8 mouse cellular contexts compared by ENCODE assay signal in the genomic region with DNA sequence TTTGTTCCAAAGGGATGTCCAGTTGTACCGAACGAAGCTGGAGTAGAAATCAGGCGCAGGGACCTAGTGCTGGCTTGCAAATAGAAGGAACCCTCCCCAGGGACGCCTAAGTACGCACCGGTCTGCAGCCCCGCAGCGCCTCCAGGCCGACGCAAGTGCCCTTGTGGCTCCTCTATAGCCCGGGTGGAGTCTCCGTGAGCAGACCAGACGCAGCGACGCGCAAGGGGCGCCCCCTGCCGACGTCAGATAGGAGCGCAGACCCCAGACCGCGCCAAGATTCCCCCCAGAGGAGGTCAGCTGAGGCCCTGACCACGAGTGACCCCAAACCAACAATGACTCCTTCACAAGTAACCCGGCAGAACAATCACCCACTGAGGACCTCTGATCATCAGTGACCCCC.
A peak's percentile ranks its signal among the peaks of the same experiment; 100 is the strongest.
DNase-seq lines count a peak whose midpoint lies in the region; ATAC-seq and TF ChIP-seq lines count a peak whose summit lies in the region.

No protein-coding gene starts in this region.

- TF ChIP-seq EP300 in CH12.LX (IDR thresholded peaks at IDR 0.05; ENCODE audit: low read length) = no peak

- H3K27ac ChIP-seq in CH12.LX (ENCODE audit: insufficient read depth, low read depth) = no peak overlapping the region
- no peak overlapping the region for H3K27ac ChIP-seq in bone marrow, adult 2 months (ENCODE audit: control insufficient read depth, insufficient read depth, low read depth, low read length, poor library complexity)
- no peak overlapping the region for H3K27ac ChIP-seq in embryonic facial prominence, embryonic 15.5 days (replicated peaks)
- H3K27ac ChIP-seq in lung, embryonic 15.5 days = no peak overlapping the region

- TF ChIP-seq POLR2A in CH12.LX (IDR thresholded peaks at IDR 0.05; ENCODE audit: low read depth, low read length) = no peak
- no peak for TF ChIP-seq POLR2A in bone marrow, adult 2 months (IDR thresholded peaks at IDR 0.05; ENCODE audit: borderline replicate concordance, control insufficient read depth, low read depth, low read length)

- TF ChIP-seq RAD21 in CH12.LX (IDR thresholded peaks at IDR 0.05; ENCODE audit: low read depth, low read length) = peak; percentile 83

- no peak overlapping the region for H3K9ac ChIP-seq in CH12.LX (ENCODE audit: insufficient read depth, low read depth)
- no peak overlapping the region for H3K9ac ChIP-seq in embryonic facial prominence, embryonic 15.5 days
- no peak overlapping the region for H3K9ac ChIP-seq in lung, embryonic 15.5 days

- no peak for ATAC-seq in embryonic facial prominence, embryonic 15.5 days (ENCODE audit: insufficient number of reproducible peaks, low FRiP score, low TSS enrichment, low read depth)
- ATAC-seq in lung, embryonic 15.5 days (ENCODE audit: borderline replicate concordance, extremely low read depth, low FRiP score, low TSS enrichment) = peak; percentile 47

- no peak overlapping the region for H3K4me2 ChIP-seq in CH12.LX (ENCODE audit: insufficient read depth, low read depth, poor library complexity, severe bottlenecking)
- H3K4me2 ChIP-seq in embryonic facial prominence, embryonic 15.5 days (replicated peaks) = peak overlapping the region; percentile 36
- H3K4me2 ChIP-seq in lung, embryonic 15.5 days = no peak overlapping the region; the same call in 1 of the 2 replicates

- 2% methylated on average over 24 of the region's 24 CpGs for WGBS in bone marrow, adult 2 months
- WGBS in embryonic facial prominence, embryonic 15.5 days = under 1% methylated on average over 24 of the region's 24 CpGs
- 1% methylated on average over 24 of the region's 24 CpGs for WGBS in lung, embryonic 15.5 days

- dilution Hi-C loops in CH12.LX (cut with MboI; ENCODE audit: extremely low pct_ligation_motif_present, extremely low pct_unique_long_range_greater_than_20kb, low sequenced_read_pairs) = no loop called here

- in situ Hi-C loops in CH12.LX (cut with MboI; ENCODE audit: low pct_ligation_motif_present, low pct_unique_long_range_greater_than_20kb, low sequenced_read_pairs) = loop anchor here (5.0 kb wide), 1 partner anchor 136 kb away; no protein-coding TSS in a partner anchor

- H3K4me1 ChIP-seq in CH12.LX (ENCODE audit: control insufficient read depth in 1 of 2, insufficient read depth in 2 of 2) = peaks cover 0 to 24% of the 10 kb centered on the region in 2 experiments; a peak in 2 of 4 replicates
- H3K4me1 ChIP-seq in bone marrow, adult 2 months (ENCODE audit: control insufficient read depth, insufficient read depth, low read length) = peaks cover 1% of the 10 kb centered on the region; the same call in 1 of the 2 replicates
- H3K4me1 ChIP-seq in embryonic facial prominence, embryonic 15.5 days = peaks cover 11% of the 10 kb centered on the region
- H3K4me1 ChIP-seq in lung, embryonic 15.5 days = 0 out of 2 replicates have a peak, but pooled peaks cover 3% of the 10 kb centered on the region

- no peak overlapping the region for H3K4me3 ChIP-seq in CH12.LX (replicated peaks in 1 of 3; ENCODE audit: low read depth in 2 of 3, low read length in 2 of 3, poor library complexity in 1 of 3)
- H3K4me3 ChIP-seq in bone marrow, adult 2 months (replicated peaks; ENCODE audit: control insufficient read depth, low read depth, low read length) = no peak overlapping the region
- peak overlapping the region; percentile 17; the same call in 1 of the 2 replicates for H3K4me3 ChIP-seq in embryonic facial prominence, embryonic 15.5 days (replicated peaks)
- H3K4me3 ChIP-seq in lung, embryonic 15.5 days = no peak overlapping the region

- H3K79me2 ChIP-seq in CH12.LX (replicated peaks; ENCODE audit: control insufficient read depth, extremely low read depth, insufficient read depth, poor library complexity, severe bottlenecking) = no peaks in the 10 kb centered on the region

- peak; percentile 43 to 95 for TF ChIP-seq CTCF in CH12.LX (conservative IDR thresholded peaks at IDR 0.05 in 1 of 2, IDR thresholded peaks at IDR 0.05 in 1 of 2; ENCODE audit: low read depth in 2 of 2, low read length in 2 of 2)
- peak; percentile 56 for TF ChIP-seq CTCF in bone marrow, adult 2 months (IDR thresholded peaks at IDR 0.05; ENCODE audit: control insufficient read depth, insufficient read depth, low read length)

- intact Hi-C loops in heart, postnatal 10 days (cut with DNase I) = loop anchor here (1.0 to 10.0 kb wide), 3 partner anchors 132 to 314 kb away; a partner anchor contains a TSS

- peak; percentile 57 for DNase-seq in CH12.LX (ENCODE audit: extremely low read depth)
- DNase-seq in heart, postnatal 10 days = peak; percentile 66 to 86
- peak; percentile 53 to 84 for DNase-seq in kidney, postnatal 36 days
- DNase-seq in ovary, postnatal 36 days (ENCODE audit: low spot score) = peak; percentile 67
- DNase-seq in urinary bladder, postnatal 4 days (ENCODE audit: low spot score in 2 of 2) = peak; percentile 59 to 75

- peaks cover 36% of the 10 kb centered on the region for H3K27me3 ChIP-seq in CH12.LX (replicated peaks)
- peaks cover 57% of the 10 kb centered on the region for H3K27me3 ChIP-seq in embryonic facial prominence, embryonic 15.5 days
- peaks cover 68% of the 10 kb centered on the region for H3K27me3 ChIP-seq in lung, embryonic 15.5 days

- no peaks in the 10 kb centered on the region for H3K9me3 ChIP-seq in CH12.LX (replicated peaks; ENCODE audit: low read length)
- H3K9me3 ChIP-seq in embryonic facial prominence, embryonic 15.5 days (replicated peaks) = no peaks in the 10 kb centered on the region
- no peaks in the 10 kb centered on the region for H3K9me3 ChIP-seq in lung, embryonic 15.5 days

- no peaks in the 10 kb centered on the region for H3K36me3 ChIP-seq in CH12.LX (replicated peaks in 1 of 2; ENCODE audit: control insufficient read depth in 1 of 2, insufficient read depth in 1 of 2, low read length in 1 of 2)
- no peaks in the 10 kb centered on the region for H3K36me3 ChIP-seq in embryonic facial prominence, embryonic 15.5 days
- no peaks in the 10 kb centered on the region for H3K36me3 ChIP-seq in lung, embryonic 15.5 days

TF ChIP-seq in CH12.LX, 34 proteins besides CTCF, POLR2A, EP300 and RAD21:
- TF ChIP-seq MYC (IDR thresholded peaks at IDR 0.05; ENCODE audit: low read depth, low read length) = no peak
- no peak for TF ChIP-seq NRF1 (IDR thresholded peaks at IDR 0.05; ENCODE audit: low read depth, low read length)
- TF ChIP-seq SMC3 (IDR thresholded peaks at IDR 0.05; ENCODE audit: low read depth, low read length) = peak; percentile 79
- TF ChIP-seq JUN (IDR thresholded peaks at IDR 0.05; ENCODE audit: insufficient read depth, low read depth, low read length) = no peak
- TF ChIP-seq USF1 (IDR thresholded peaks at IDR 0.05; ENCODE audit: low read depth, low read length) = no peak
- no peak for TF ChIP-seq POLR2AphosphoS2 (IDR thresholded peaks at IDR 0.05; ENCODE audit: low read depth, low read length)
- TF ChIP-seq NELFE (IDR thresholded peaks at IDR 0.05; ENCODE audit: low read depth, low read length) = peak; percentile 13; the same call in 1 of the 2 replicates
